Mouse (Mus musculus) thymus, adult 2 months (tissue): Measurements from ENCODE around the gene Klrg1. TPM values are rescaled to one million over a fixed set of nuclear protein-coding genes. Genes with fewer than 3 reads are reported as not detected.

Experiments used
- DNase-seq: peaks from one replicate; pipeline ENCODE4 v3.0.0; 2021
- H3K27ac ChIP-seq: fragments of 200-500 bp; 2 replicates; pipeline ENCODE4 v1.5.1; 2012; ENCODE audit warnings: low read length, control low read depth; ENCODE audit not compliant: control insufficient read depth, insufficient read depth
- H3K27me3 ChIP-seq: fragments of 200-500 bp; 2 replicates; pipeline ENCODE4 v1.6.1; 2012; ENCODE audit warnings: mild to moderate bottlenecking, low read length, moderate library complexity, mixed read lengths; ENCODE audit not compliant: control insufficient read depth, insufficient read depth
- H3K36me3 ChIP-seq: fragments of 200-500 bp; 2 replicates; pipeline ENCODE4 v1.6.1; 2012; ENCODE audit warnings: mild to moderate bottlenecking, low read length, moderate library complexity; ENCODE audit not compliant: control insufficient read depth, insufficient read depth
- H3K4me1 ChIP-seq: fragments of 200-500 bp; replicated peaks from 2 replicates; pipeline ENCODE4 v1.6.1; 2012; ENCODE audit warnings: low read length; ENCODE audit not compliant: control insufficient read depth, insufficient read depth
- H3K4me3 ChIP-seq: fragments of 200-500 bp; 2 replicates; pipeline ENCODE4 v1.5.1; 2012; ENCODE audit warnings: mild to moderate bottlenecking, low read length, control low read depth, moderate library complexity; ENCODE audit not compliant: control insufficient read depth, insufficient read depth
- CTCF ChIP-seq: fragments of 200-500 bp; IDR thresholded peaks from 2 replicates; pipeline ENCODE4 v1.5.1; 2012; ENCODE audit warnings: mild to moderate bottlenecking, control low read depth, low read length, moderate library complexity, borderline replicate concordance; ENCODE audit not compliant: control insufficient read depth, poor library complexity, insufficient read depth; ENCODE audit errors: extremely low read depth
- POLR2A ChIP-seq: fragments of 200-500 bp; IDR thresholded peaks from 2 replicates; pipeline ENCODE4 v1.6.1; 2012; ENCODE audit warnings: mild to moderate bottlenecking, low read length, control low read depth, moderate library complexity; ENCODE audit not compliant: control insufficient read depth, poor library complexity, insufficient read depth; ENCODE audit errors: extremely low read depth
- WGBS: fragments of 180-500 bp; shearing (Covaris S2); methylation state at CpG from one replicate; pipeline ENCODE4 v1.1.7; 2018; 5-methylcytosine and 5-hydroxymethylcytosine counted together
- polyA plus RNA-seq: library from polyadenylated mRNA; depleted of rRNA; stranded (reverse); fragments of >200 nt; gene quantifications from 2 replicates; pipeline ENCODE4 v1.2.3, GENCODE M21; 2012

Gene Klrg1
- polyA plus RNA-seq, 1 experiment: 0.28 TPM

DNA sequence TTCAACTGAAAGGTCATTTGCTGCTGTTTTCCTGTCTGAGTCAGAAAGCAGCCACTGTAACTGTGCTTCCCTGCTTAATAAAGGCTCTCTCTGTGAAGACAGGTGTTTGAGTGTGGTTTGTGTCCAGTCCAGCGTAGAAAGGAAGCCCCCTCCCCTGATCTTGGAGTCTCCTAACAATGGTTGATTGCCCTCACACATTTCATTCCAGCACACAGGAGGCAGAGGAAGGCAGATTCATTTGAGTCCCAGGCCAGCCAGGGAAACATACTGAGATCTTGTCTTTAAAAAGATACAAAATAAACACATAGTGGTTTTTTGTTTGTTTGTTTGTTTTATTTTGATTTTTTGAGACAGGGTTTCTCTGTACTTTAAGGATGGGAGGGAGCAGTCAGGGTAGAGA is 19.4 kb upstream of the Klrg1 start:
- Histone ChIP-seq H3K4me3 (no peak overlapping the region), H3K36me3 (no peaks in the 10 kb centered on the region), H3K4me1 (no peaks in the 10 kb centered on the region; the same call in none of the 2 replicates), H3K27me3 (no peaks in the 10 kb centered on the region), H3K27ac (no peak overlapping the region)
- TF ChIP-seq POLR2A (no peak), CTCF (no peak)
- WGBS: 94% methylated on average over 1 of the region's 1 CpGs
- no peak for DNase-seq

DNA sequence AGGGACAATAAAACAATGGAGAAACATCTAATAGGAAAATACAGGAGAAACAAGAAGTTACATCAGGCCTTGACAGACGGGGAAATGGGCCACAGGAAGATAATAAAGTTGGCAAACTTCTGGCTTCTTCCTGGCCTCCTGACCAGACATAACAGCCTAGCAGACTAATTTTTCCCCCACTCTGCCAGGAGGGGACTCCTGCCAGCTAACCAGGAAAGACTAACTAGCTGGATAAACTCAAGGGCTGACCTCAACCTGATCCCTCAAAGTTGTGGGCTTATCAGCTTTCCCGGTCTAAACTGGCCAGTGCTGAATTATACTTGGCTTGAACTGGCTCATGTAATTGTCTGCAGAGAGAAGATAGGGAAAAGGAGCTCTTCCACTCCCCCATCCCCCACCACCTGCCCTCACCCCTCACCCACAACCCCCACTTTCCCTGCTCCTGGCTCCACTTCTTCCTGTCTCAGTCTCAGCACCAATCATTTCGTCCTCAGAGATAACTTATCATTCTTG is 17.0 kb upstream of the Klrg1 start:
- Histone ChIP-seq H3K4me3 (no peak overlapping the region), H3K27me3 (no peaks in the 10 kb centered on the region), H3K4me1 (no peaks in the 10 kb centered on the region; the same call in none of the 2 replicates), H3K36me3 (no peaks in the 10 kb centered on the region), H3K27ac (no peak overlapping the region)
- TF ChIP-seq POLR2A (no peak), CTCF (no peak)
- DNase-seq: no peak
- WGBS: 79% methylated on average over 3 of the region's 3 CpGs

GRCm38 (mm10) chr6:122298223-122298609 is 15.5 kb upstream of the Klrg1 start:
- Histone ChIP-seq H3K27me3 (no peaks in the 10 kb centered on the region), H3K4me1 (no peaks in the 10 kb centered on the region; the same call in 1 of the 2 replicates), H3K27ac (no peak overlapping the region), H3K36me3 (no peaks in the 10 kb centered on the region), H3K4me3 (no peak overlapping the region)
- TF ChIP-seq POLR2A (no peak), CTCF (no peak)
- no peak for DNase-seq
- 69% methylated on average over 4 of the region's 4 CpGs for WGBS

- Histone ChIP-seq H3K36me3 (no peaks in the 10 kb centered on the region), H3K4me1 (no peaks in the 10 kb centered on the region; the same call in 1 of the 2 replicates), H3K4me3 (peak overlapping the region; percentile 24), H3K27me3 (no peaks in the 10 kb centered on the region), H3K27ac (no peak overlapping the region)
- TF ChIP-seq CTCF (no peak), POLR2A (no peak)
- 16% methylated on average over 25 of the region's 25 CpGs for WGBS
- no peak for DNase-seq
Observed at GRCm38 (mm10) chr6:122297279-122298222, 14.9 kb upstream of the Klrg1 start.

DNA sequence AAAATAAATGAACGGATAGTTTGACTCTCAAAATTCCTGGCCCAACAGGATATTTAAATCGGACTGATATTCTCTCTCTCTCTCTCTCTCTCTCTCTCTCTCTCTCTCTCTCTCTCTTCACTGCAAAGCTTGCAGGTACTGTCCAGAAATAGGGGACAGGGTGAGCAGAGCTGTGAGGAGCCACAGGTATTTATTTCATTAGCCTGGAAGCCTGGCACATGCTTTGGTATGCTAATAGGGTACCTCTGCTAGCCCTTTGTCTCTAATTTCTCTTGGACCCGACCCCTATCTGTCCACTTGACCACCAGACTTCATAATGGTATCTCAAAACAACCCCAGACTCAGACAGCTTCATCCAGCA is 14.2 kb upstream of the Klrg1 start:
- TF ChIP-seq POLR2A: no peak
- no peak for TF ChIP-seq CTCF
- 71% methylated on average over 3 of the region's 3 CpGs for WGBS
- Histone ChIP-seq H3K4me3 (no peak overlapping the region), H3K27ac (no peak overlapping the region), H3K4me1 (no peaks in the 10 kb centered on the region; the same call in none of the 2 replicates), H3K27me3 (no peaks in the 10 kb centered on the region; the same call in 1 of the 2 replicates), H3K36me3 (no peaks in the 10 kb centered on the region)
- DNase-seq: no peak

DNA sequence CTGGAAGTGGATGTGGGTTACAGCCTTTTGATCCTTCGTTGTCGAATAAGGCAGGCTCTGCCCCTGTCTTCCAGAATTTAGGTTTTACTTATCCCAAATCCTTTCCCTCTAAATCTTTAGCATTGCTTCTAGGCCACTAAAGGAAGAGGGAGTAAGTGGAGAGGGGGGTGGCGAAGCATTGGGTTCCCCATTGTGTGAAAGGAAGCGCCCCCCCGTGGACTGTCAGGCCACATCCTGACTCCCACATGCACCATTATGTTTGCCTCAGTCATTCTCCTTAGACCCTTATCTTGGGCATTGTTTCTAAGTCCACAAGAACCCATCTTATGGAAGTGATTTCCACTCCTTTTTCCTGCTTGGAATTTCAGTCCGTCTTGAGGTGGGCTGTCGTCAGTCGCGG is 12.6 kb upstream of the Klrg1 start:
- 72% methylated on average over 9 of the region's 9 CpGs for WGBS
- Histone ChIP-seq H3K27ac (no peak overlapping the region), H3K4me1 (no peaks in the 10 kb centered on the region; the same call in none of the 2 replicates), H3K36me3 (no peaks in the 10 kb centered on the region), H3K27me3 (no peaks in the 10 kb centered on the region; the same call in 1 of the 2 replicates), H3K4me3 (no peak overlapping the region)
- DNase-seq: no peak
- TF ChIP-seq POLR2A (no peak), CTCF (no peak)

DNA sequence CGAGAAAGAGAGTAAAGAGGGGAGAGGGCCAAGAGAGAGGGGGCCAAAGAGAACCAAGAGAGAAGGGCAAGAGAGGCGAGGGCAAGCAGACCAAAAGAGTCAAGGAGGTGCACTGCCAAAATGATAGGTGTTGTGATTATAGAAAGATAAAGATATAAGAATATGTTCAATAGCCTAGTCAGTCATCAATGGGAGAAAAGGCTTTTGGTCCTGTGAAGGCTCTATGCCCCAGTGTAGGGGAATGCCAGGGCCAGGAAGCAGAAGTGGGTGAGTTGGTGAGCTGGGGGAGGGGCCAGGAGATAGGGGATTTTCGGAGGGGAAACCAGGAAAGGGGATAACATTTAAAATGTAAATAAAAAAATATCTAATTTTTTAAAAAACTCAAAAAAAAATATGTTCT is 11.6 kb upstream of the Klrg1 start:
- no peak overlapping the region for H3K4me3 ChIP-seq
- no peak overlapping the region for H3K27ac ChIP-seq
- no peaks in the 10 kb centered on the region; the same call in none of the 2 replicates for H3K4me1 ChIP-seq
- no peak for DNase-seq
- no peaks in the 10 kb centered on the region for H3K36me3 ChIP-seq
- H3K27me3 ChIP-seq: no peaks in the 10 kb centered on the region; the same call in 1 of the 2 replicates
- 62% methylated on average over 3 of the region's 3 CpGs for WGBS
- TF ChIP-seq CTCF (no peak), POLR2A (no peak)
